ENCODE assay signal across 15 mouse cellular contexts in the genomic region with DNA sequence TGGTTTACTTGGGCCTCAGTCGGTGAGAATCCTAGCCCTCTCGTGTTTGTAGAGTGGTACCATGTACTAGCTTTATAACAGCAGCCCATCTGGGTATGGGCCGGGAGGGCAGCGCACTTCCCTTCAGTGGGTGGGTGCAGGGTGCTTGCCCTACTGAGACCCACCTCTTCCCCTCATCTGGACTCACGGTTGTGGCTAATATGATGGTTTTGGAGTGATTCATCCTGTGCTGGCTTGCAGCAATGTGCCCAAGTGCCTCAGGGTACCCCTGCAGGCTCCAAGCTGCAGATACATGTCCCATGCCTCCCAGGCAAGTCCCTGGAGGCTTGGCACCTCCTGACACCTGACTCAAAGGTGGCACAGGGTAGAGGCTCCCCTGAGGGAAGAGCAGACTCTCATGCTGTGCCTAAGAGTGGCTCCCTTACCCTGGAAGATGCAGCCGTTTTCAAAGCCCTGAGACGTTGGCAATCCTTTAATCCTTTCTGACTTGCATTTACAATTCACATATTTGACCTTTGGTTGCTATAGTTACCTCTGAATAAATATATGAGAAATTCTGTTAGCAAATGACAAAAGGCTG. TPM values are rescaled to one million over a fixed set of nuclear protein-coding genes. Genes with fewer than 3 reads are reported as not detected.
DNase-seq lines count a peak whose midpoint lies in the region; ATAC-seq lines count a peak whose summit lies in the region.
"Had no signal": no experiment of that assay in that cellular context is flagged by ENCODE, and none has a peak within 500 bp of the region (broad histone marks: within the 10 kb centered on the region; RNA-seq: fewer than 3 reads in every experiment).

No protein-coding gene starts in this region.

- peak; percentile 9 for DNase-seq in NIH3T3 (ENCODE audit: low read depth)
- DNase-seq in midbrain, embryonic 14.5 days = peak; percentile 62
- DNase-seq in left cerebral cortex, adult 11 months (ENCODE audit: low spot score) = no peak
- no peak for DNase-seq in testis, postnatal 10 days (ENCODE audit: low spot score)
- no peak for DNase-seq in heart, embryonic 10.5 days (ENCODE audit: low spot score)
- DNase-seq: cerebellum, postnatal 36 days; right cerebral cortex, postnatal 25 days had no signal

- H3K4me3 ChIP-seq in forebrain, embryonic 12.5 days (replicated peaks) = no peak overlapping the region
- no peak overlapping the region for H3K4me3 ChIP-seq in hindbrain, embryonic 13.5 days
- no peak overlapping the region for H3K4me3 ChIP-seq in midbrain, embryonic 14.5 days (replicated peaks; ENCODE audit: low read depth, low read length)
- no peak overlapping the region for H3K4me3 ChIP-seq in heart, embryonic 10.5 days
- H3K4me3 ChIP-seq: embryonic facial prominence, embryonic 12.5 days; hindbrain, embryonic 15.5 days; limb, embryonic 10.5 days; neural tube, embryonic 12.5 days had no signal

- H3K27me3 ChIP-seq in forebrain, embryonic 12.5 days = no peaks in the 10 kb centered on the region
- H3K27me3 ChIP-seq in hindbrain, embryonic 13.5 days = no peaks in the 10 kb centered on the region
- H3K27me3 ChIP-seq in midbrain, embryonic 14.5 days (ENCODE audit: control insufficient read depth, insufficient read depth, low read length) = no peaks in the 10 kb centered on the region
- H3K27me3 ChIP-seq in heart, embryonic 10.5 days (ENCODE audit: insufficient read depth, poor library complexity, severe bottlenecking) = no peaks in the 10 kb centered on the region
- H3K27me3 ChIP-seq: CH12.LX; embryonic facial prominence, embryonic 12.5 days; hindbrain, embryonic 15.5 days; neural tube, embryonic 12.5 days had no signal

- 66% methylated on average over 7 of the region's 7 CpGs for WGBS in forebrain, embryonic 12.5 days
- WGBS in hindbrain, embryonic 13.5 days = 63% methylated on average over 7 of the region's 7 CpGs
- 46% methylated on average over 7 of the region's 7 CpGs for WGBS in midbrain, embryonic 14.5 days
- 74% methylated on average over 7 of the region's 7 CpGs for WGBS in heart, embryonic 10.5 days

- H3K36me3 ChIP-seq in forebrain, embryonic 12.5 days (replicated peaks) = no peaks in the 10 kb centered on the region
- H3K36me3 ChIP-seq in hindbrain, embryonic 13.5 days = no peaks in the 10 kb centered on the region
- H3K36me3 ChIP-seq in midbrain, embryonic 14.5 days (ENCODE audit: control insufficient read depth, insufficient read depth, low read length) = no peaks in the 10 kb centered on the region
- no peaks in the 10 kb centered on the region for H3K36me3 ChIP-seq in heart, embryonic 10.5 days
- H3K36me3 ChIP-seq: embryonic facial prominence, embryonic 12.5 days; hindbrain, embryonic 15.5 days; limb, embryonic 10.5 days; neural tube, embryonic 12.5 days had no signal

- peak overlapping the region; percentile 42; the same call in 1 of the 2 replicates for H3K27ac ChIP-seq in forebrain, embryonic 12.5 days
- 0 out of 2 replicates have a peak overlapping the region, but pooled peaks have one; percentile 35 for H3K27ac ChIP-seq in hindbrain, embryonic 13.5 days
- H3K27ac ChIP-seq in midbrain, embryonic 14.5 days (replicated peaks; ENCODE audit: low read depth, low read length) = peak overlapping the region; percentile 21
- H3K27ac ChIP-seq in heart, embryonic 10.5 days = no peak overlapping the region
- H3K27ac ChIP-seq: embryonic facial prominence, embryonic 12.5 days; hindbrain, embryonic 15.5 days; limb, embryonic 10.5 days; liver, embryonic 14.5 days; neural tube, embryonic 12.5 days had no signal

- H3K9me3 ChIP-seq in forebrain, embryonic 12.5 days = no peaks in the 10 kb centered on the region
- no peaks in the 10 kb centered on the region for H3K9me3 ChIP-seq in hindbrain, embryonic 13.5 days
- H3K9me3 ChIP-seq in midbrain, embryonic 14.5 days (ENCODE audit: control insufficient read depth, low read length) = no peaks in the 10 kb centered on the region
- H3K9me3 ChIP-seq in heart, embryonic 10.5 days = no peaks in the 10 kb centered on the region
- H3K9me3 ChIP-seq: embryonic facial prominence, embryonic 12.5 days; hindbrain, embryonic 15.5 days; limb, embryonic 10.5 days; neural tube, embryonic 12.5 days had no signal

- peak; percentile 59 for ATAC-seq in forebrain, embryonic 12.5 days (ENCODE audit: low FRiP score)
- peak; percentile 38; the same call in 1 of the 2 replicates for ATAC-seq in hindbrain, embryonic 13.5 days (ENCODE audit: low FRiP score)
- peak; percentile 55; the same call in 1 of the 2 replicates for ATAC-seq in midbrain, embryonic 14.5 days (ENCODE audit: low FRiP score, low TSS enrichment)

- peaks cover 12% of the 10 kb centered on the region for H3K4me1 ChIP-seq in forebrain, embryonic 12.5 days
- H3K4me1 ChIP-seq in hindbrain, embryonic 13.5 days (replicated peaks) = peaks cover 7% of the 10 kb centered on the region
- H3K4me1 ChIP-seq in midbrain, embryonic 14.5 days (ENCODE audit: control insufficient read depth, insufficient read depth, low read length) = peaks cover 18% of the 10 kb centered on the region
- 0 out of 2 replicates have a peak, but pooled peaks cover 2% of the 10 kb centered on the region for H3K4me1 ChIP-seq in heart, embryonic 10.5 days
- H3K4me1 ChIP-seq: limb, embryonic 10.5 days; neural tube, embryonic 12.5 days had no signal

- no peak overlapping the region for H3K4me2 ChIP-seq in forebrain, embryonic 12.5 days
- no peak overlapping the region for H3K4me2 ChIP-seq in hindbrain, embryonic 13.5 days
- H3K4me2 ChIP-seq in midbrain, embryonic 14.5 days (ENCODE audit: low read length) = no peak overlapping the region
- H3K4me2 ChIP-seq: embryonic facial prominence, embryonic 12.5 days; hindbrain, embryonic 15.5 days; neural tube, embryonic 12.5 days had no signal

- H3K9ac ChIP-seq in forebrain, embryonic 12.5 days = no peak overlapping the region
- H3K9ac ChIP-seq in hindbrain, embryonic 13.5 days = no peak overlapping the region
- H3K9ac ChIP-seq in midbrain, embryonic 14.5 days (replicated peaks; ENCODE audit: low read length) = no peak overlapping the region
- H3K9ac ChIP-seq: embryonic facial prominence, embryonic 12.5 days; hindbrain, embryonic 15.5 days; liver, embryonic 14.5 days; neural tube, embryonic 12.5 days had no signal

RNA-seq across cellular contexts. Expression of a gene that starts 11.2 kb away (rescaled TPM):
- polyA plus RNA-seq in forebrain, embryonic 12.5 days (2016; fragmentation: Nextera tagmentation; extraction: Ambion mirVana) = 22.8 and 24.7 TPM in 2 replicates
- 12.1 and 12.7 TPM in 2 replicates for polyA plus RNA-seq in hindbrain, embryonic 13.5 days (2015; fragmentation: Nextera tagmentation; extraction: Ambion mirVana)
- polyA plus RNA-seq in midbrain, embryonic 14.5 days (2014; fragmentation: Nextera tagmentation; extraction: Ambion mirVana) = 12.8 and 17.2 TPM in 2 replicates
- polyA plus RNA-seq in heart, embryonic 10.5 days (2016; fragmentation: Nextera tagmentation; extraction: Ambion mirVana) = 43.5 and 63.8 TPM in 2 replicates

Comparison
In these comparisons a context has a peak if more than half of its experiments do, and no peak if none do; other contexts are left out.
1. DNase-seq: peak in NIH3T3 (single experiment) and midbrain, embryonic 14.5 days (single experiment); none in left cerebral cortex, adult 11 months (single experiment), testis, postnatal 10 days (single experiment) and heart, embryonic 10.5 days (single experiment).
2. Peak in every context shown above with its lines, with median percentiles within 50 percentile points of each other: ATAC-seq.